Mouse (Mus musculus) hindbrain, embryonic 10.5 days (tissue): ENCODE results near the gene Htatip2. TPM values are rescaled to one million over a fixed set of nuclear protein-coding genes. Genes with fewer than 3 reads are reported as not detected.

Source experiments
- DNase-seq: peaks from one replicate; pipeline ENCODE4 v3.0.0-alpha.2; 2017; ENCODE audit warnings: low spot score
- H3K27ac ChIP-seq: fragments of 300-500 bp; sonication (generic); 2 replicates; pipeline ENCODE4 v1.5.1; 2016; ENCODE audit warnings: mild to moderate bottlenecking, moderate library complexity
- H3K27me3 ChIP-seq: fragments of 300-500 bp; sonication (generic); 2 replicates; pipeline ENCODE4 v1.6.1; 2016; ENCODE audit warnings: mild to moderate bottlenecking; ENCODE audit not compliant: poor library complexity, insufficient read depth, severe bottlenecking
- H3K36me3 ChIP-seq: fragments of 300-500 bp; sonication (generic); 2 replicates; pipeline ENCODE4 v1.6.1; 2016; ENCODE audit warnings: mild to moderate bottlenecking, moderate library complexity
- H3K4me1 ChIP-seq: fragments of 300-500 bp; sonication (generic); replicated peaks from 2 replicates; pipeline ENCODE4 v1.6.1; 2016; ENCODE audit warnings: mild to moderate bottlenecking
- H3K4me3 ChIP-seq: fragments of 300-500 bp; sonication (generic); 2 replicates; pipeline ENCODE4 v1.5.1; 2016; ENCODE audit warnings: mild to moderate bottlenecking, moderate library complexity
- H3K9me3 ChIP-seq: fragments of 300-500 bp; sonication (generic); 2 replicates; pipeline ENCODE4 v1.6.1; 2016; ENCODE audit warnings: mild to moderate bottlenecking, moderate library complexity
- WGBS: fragments of 180-500 bp; shearing (Covaris S2); methylation state at CpG from one replicate; pipeline ENCODE4 v1.1.7; 2016; 5-methylcytosine and 5-hydroxymethylcytosine counted together
- polyA plus RNA-seq: library from polyadenylated mRNA; unstranded; fragments of >200 nt; fragmentation: Nextera tagmentation; extraction: Ambion mirVana; gene quantifications from 2 replicates; pipeline ENCODE4 v1.2.1, GENCODE M21; 2016

Htatip2 gene
- polyA plus RNA-seq, 1 experiment from 2014 or later, result 4.3 TPM

DNA sequence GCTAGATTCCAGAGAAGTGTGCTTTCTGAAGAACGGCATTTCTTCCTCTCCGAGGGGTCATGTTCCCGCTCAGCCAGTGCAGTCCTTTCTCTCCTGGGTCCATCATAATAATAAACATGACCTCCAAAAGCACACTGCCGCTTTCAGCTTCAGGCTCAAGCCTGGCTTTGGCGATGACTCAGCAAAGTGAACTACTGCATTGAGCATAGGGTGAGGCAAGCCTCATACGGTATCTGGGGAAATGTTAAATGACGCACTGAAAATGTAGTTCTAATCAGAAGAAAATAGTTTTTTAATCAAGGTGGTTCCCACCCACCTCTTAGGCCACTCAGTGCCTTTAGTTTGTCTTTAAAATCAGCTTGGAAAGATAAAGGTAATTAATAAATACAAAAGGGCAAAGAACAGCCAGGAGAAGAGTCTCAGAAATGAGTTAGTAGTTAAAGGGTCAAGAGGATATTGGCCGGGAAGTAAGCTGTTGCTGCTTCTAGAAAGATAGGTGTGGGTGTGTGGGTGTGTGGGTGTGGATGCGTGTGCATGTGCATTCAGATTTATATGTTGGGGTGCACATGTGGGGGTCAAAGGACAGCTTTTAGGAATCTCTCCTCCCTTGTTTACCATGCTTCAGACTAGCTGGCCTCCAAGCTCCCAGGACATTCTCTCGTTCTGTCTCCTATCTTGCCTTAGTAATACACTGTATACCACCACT is 5.2 kb downstream of the Htatip2 start:
- Histone ChIP-seq H3K9me3 (peaks cover 7% of the 10 kb centered on the region; the same call in 1 of the 2 replicates), H3K4me3 (no peak overlapping the region), H3K36me3 (no peaks in the 10 kb centered on the region), H3K27ac (no peak overlapping the region), H3K4me1 (peaks cover 2% of the 10 kb centered on the region), H3K27me3 (peaks cover 77% of the 10 kb centered on the region)
- WGBS, result 71% methylated on average over 10 of the region's 10 CpGs
- DNase-seq, result no peak

GRCm38 (mm10) chr7:49766166-49766565 is 7.3 kb downstream of the Htatip2 start:
- Histone ChIP-seq H3K4me1 (no peaks in the 10 kb centered on the region), H3K9me3 (no peaks in the 10 kb centered on the region), H3K36me3 (no peaks in the 10 kb centered on the region), H3K27me3 (peaks cover 70% of the 10 kb centered on the region), H3K4me3 (no peak overlapping the region), H3K27ac (no peak overlapping the region)
- 92% methylated on average over 7 of the region's 7 CpGs for WGBS
- no peak for DNase-seq

GRCm38 (mm10) chr7:49768509-49768908 is 9.6 kb downstream of the Htatip2 start:
- DNase-seq, result no peak
- Histone ChIP-seq H3K4me1 (no peaks in the 10 kb centered on the region), H3K27me3 (peaks cover 70% of the 10 kb centered on the region), H3K36me3 (no peaks in the 10 kb centered on the region), H3K4me3 (no peak overlapping the region), H3K27ac (no peak overlapping the region), H3K9me3 (no peaks in the 10 kb centered on the region)
- WGBS, result 49% methylated on average over 9 of the region's 9 CpGs

DNA sequence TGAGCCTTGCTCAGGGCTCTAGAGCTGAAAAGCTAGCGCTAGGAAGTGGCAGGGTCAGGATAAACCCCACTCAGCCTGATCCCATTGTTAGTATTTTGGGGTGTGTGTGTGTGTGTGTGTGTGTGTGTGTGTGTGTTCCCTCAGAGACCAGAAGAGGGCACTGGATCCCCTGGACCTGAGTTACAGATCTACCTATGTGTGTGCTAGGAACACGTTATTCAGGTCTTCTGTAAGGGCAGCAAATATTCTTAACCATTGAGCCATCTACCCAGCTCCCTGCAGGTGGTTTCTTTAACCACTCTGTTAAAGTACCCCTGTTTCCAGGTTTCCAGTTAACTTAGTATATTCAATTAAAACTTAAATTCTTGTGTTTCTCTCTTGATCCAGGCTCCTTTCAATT is 15.5 kb downstream of the Htatip2 start:
- Histone ChIP-seq H3K27me3 (peaks cover 32% of the 10 kb centered on the region), H3K36me3 (no peaks in the 10 kb centered on the region), H3K4me1 (peaks cover 11% of the 10 kb centered on the region), H3K9me3 (no peaks in the 10 kb centered on the region), H3K4me3 (no peak overlapping the region), H3K27ac (no peak overlapping the region)
- 92% methylated on average over 2 of the region's 2 CpGs for WGBS
- DNase-seq, result no peak

- H3K27me3 ChIP-seq, result peaks cover 9% of the 10 kb centered on the region
- H3K36me3 ChIP-seq, result peaks cover 20% of the 10 kb centered on the region
- 54% methylated on average over 3 of the region's 3 CpGs for WGBS
Observed at GRCm38 (mm10) chr7:49777585-49777984, 18.7 kb downstream of the Htatip2 start.

GRCm38 (mm10) chr7:49778114-49778901 is 19.4 kb downstream of the Htatip2 start, which contains the start of gene Prmt3:
Gene Prmt3, plus strand, starts transcription at chr7:49778346.
- peaks cover 5% of the 10 kb centered on the region for H3K27me3 ChIP-seq
- peak; percentile 98 for DNase-seq
- no peaks in the 10 kb centered on the region for H3K9me3 ChIP-seq
- under 1% methylated on average over 90 of the region's 92 CpGs for WGBS
- H3K4me1 ChIP-seq, result peaks cover 21% of the 10 kb centered on the region
- peaks cover 28% of the 10 kb centered on the region for H3K36me3 ChIP-seq
- peak within 1 kb of the TSS; percentile 73 for H3K4me3 ChIP-seq
- peak within 1 kb of the TSS; percentile 94 for H3K27ac ChIP-seq

More at GRCm38 (mm10) chr7:49777585-49777984, 18.7 kb downstream of the Htatip2 start:
- no peak overlapping the region for H3K4me3 ChIP-seq
- no peak for DNase-seq
- H3K27ac ChIP-seq, result no peak overlapping the region
- peaks cover 21% of the 10 kb centered on the region for H3K4me1 ChIP-seq
- no peaks in the 10 kb centered on the region for H3K9me3 ChIP-seq

- H3K36me3 ChIP-seq, result peaks cover 35% of the 10 kb centered on the region
- H3K4me1 ChIP-seq, result peaks cover 21% of the 10 kb centered on the region
- WGBS, result 83% methylated on average over 12 of the region's 12 CpGs
- peak overlapping the region; percentile 94 for H3K27ac ChIP-seq
- H3K27me3 ChIP-seq, result no peaks in the 10 kb centered on the region
- peak overlapping the region; percentile 73 for H3K4me3 ChIP-seq
- DNase-seq, result no peak
- H3K9me3 ChIP-seq, result no peaks in the 10 kb centered on the region
Observed at GRCm38 (mm10) chr7:49778904-49779615, 20.1 kb downstream of the Htatip2 start.

- peaks cover 21% of the 10 kb centered on the region for H3K4me1 ChIP-seq
- DNase-seq, result no peak
- no peak overlapping the region for H3K4me3 ChIP-seq
- no peaks in the 10 kb centered on the region for H3K27me3 ChIP-seq
- H3K27ac ChIP-seq, result no peak overlapping the region
- 98% methylated on average over 2 of the region's 2 CpGs for WGBS
- no peaks in the 10 kb centered on the region for H3K9me3 ChIP-seq
- H3K36me3 ChIP-seq, result peaks cover 72% of the 10 kb centered on the region
Observed at GRCm38 (mm10) chr7:49783017-49783416, 24.1 kb downstream of the Htatip2 start.

DNA sequence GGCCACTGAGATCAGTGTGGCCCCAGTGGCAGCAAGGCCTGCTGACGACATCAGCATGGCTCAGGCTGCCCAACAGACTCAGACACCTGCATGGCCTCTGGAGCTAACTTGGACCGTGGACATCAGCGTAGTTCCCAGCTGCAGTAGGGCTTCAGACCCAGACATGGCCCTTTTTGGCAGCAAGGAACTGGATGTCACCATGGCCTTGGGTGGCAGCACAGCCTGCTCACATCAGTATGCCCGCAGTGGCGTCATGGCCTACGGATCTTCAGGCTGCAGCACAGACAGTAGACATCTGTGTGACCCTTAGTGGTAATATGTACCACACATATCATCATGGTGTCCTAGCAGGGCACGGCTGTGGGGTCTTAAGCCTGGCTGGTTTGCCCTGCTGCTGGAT is 26.2 kb downstream of the Htatip2 start:
- WGBS, result 97% methylated on average over 7 of the region's 7 CpGs
- peaks cover 90% of the 10 kb centered on the region for H3K36me3 ChIP-seq
- H3K27me3 ChIP-seq, result no peaks in the 10 kb centered on the region
- H3K9me3 ChIP-seq, result no peaks in the 10 kb centered on the region
- peaks cover 2% of the 10 kb centered on the region for H3K4me1 ChIP-seq
- H3K27ac ChIP-seq, result no peak overlapping the region
- DNase-seq, result no peak
- H3K4me3 ChIP-seq, result no peak overlapping the region

- H3K27me3 ChIP-seq, result no peaks in the 10 kb centered on the region
- H3K36me3 ChIP-seq, result peaks cover 94% of the 10 kb centered on the region
- H3K27ac ChIP-seq, result no peak overlapping the region
- 70% methylated on average over 12 of the region's 12 CpGs for WGBS
- H3K9me3 ChIP-seq, result no peaks in the 10 kb centered on the region
- no peaks in the 10 kb centered on the region for H3K4me1 ChIP-seq
- peak; percentile 58 for DNase-seq
- no peak overlapping the region for H3K4me3 ChIP-seq
Observed at GRCm38 (mm10) chr7:49786618-49787382, 27.9 kb downstream of the Htatip2 start.

GRCm38 (mm10) chr7:49787383-49787645 is 28.4 kb downstream of the Htatip2 start:
- Histone ChIP-seq H3K27me3 (no peaks in the 10 kb centered on the region), H3K4me3 (no peak overlapping the region), H3K4me1 (no peaks in the 10 kb centered on the region), H3K36me3 (peaks cover 93% of the 10 kb centered on the region), H3K9me3 (no peaks in the 10 kb centered on the region), H3K27ac (no peak overlapping the region)
- 95% methylated on average over 3 of the region's 3 CpGs for WGBS
- DNase-seq, result no peak

GRCm38 (mm10) chr7:49794304-49794703 is 35.4 kb downstream of the Htatip2 start:
- Histone ChIP-seq H3K27ac (no peak overlapping the region), H3K4me1 (no peaks in the 10 kb centered on the region)
- 91% methylated on average over 2 of the region's 2 CpGs for WGBS

More at GRCm38 (mm10) chr7:49794304-49794703, 35.4 kb downstream of the Htatip2 start:
- Histone ChIP-seq H3K4me3 (no peak overlapping the region), H3K9me3 (no peaks in the 10 kb centered on the region), H3K36me3 (peaks cover 90% of the 10 kb centered on the region), H3K27me3 (no peaks in the 10 kb centered on the region)
- no peak for DNase-seq
